Mouse (Mus musculus) G1E (cell line): ENCODE data around the gene Vrk1.

ENCODE experiments used
- CTCF ChIP-seq: IDR thresholded peaks from 2 replicates; pipeline ENCODE4 v1.5.1; 2012; ENCODE audit warnings: low read depth, low read length, inconsistent platforms, mixed read lengths
- GATA1 ChIP-seq: IDR thresholded peaks from 2 replicates; pipeline ENCODE4 v1.6.1; 2012; ENCODE audit warnings: borderline replicate concordance, low read length, inconsistent platforms, mixed read lengths
- GATA2 ChIP-seq: IDR thresholded peaks from 2 replicates; pipeline ENCODE4 v1.6.1; 2012; ENCODE audit warnings: low read depth, low read length, inconsistent platforms, borderline replicate concordance
- POLR2AphosphoS5 ChIP-seq: IDR thresholded peaks from 2 replicates; pipeline ENCODE4 v1.6.1; 2012; ENCODE audit warnings: low read depth, low read length, inconsistent platforms; ENCODE audit not compliant: insufficient replicate concordance
- TAL1 ChIP-seq: conservative IDR thresholded peaks from 2 replicates; pipeline ENCODE4 v1.6.1; 2012; ENCODE audit warnings: low read depth, low read length, inconsistent platforms, mixed read lengths

DNA sequence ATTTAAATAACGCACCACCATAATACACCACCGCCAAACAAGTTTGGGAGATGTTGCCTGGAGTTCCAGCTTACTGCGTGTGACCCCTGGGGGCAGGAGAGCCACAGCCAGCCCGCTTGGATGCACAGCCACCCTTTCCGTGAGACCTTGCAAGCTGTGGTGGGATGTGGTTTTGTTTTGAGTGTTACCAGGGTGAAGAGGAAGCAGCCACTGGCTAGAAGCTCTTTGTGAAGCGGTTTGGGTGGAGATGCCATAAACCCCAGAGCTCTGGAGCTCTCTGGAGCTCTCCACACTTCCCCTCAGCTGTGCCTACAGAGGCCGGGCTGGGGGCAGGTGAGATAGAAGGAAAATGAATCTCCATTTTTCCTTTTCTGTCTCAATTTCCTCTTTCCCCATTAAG, 38.8 kb upstream of the Vrk1 start:
- no peak for TF ChIP-seq CTCF
- TF ChIP-seq POLR2AphosphoS5 = no peak
- no peak for TF ChIP-seq GATA1
- TF ChIP-seq TAL1 = no peak
- no peak for TF ChIP-seq GATA2
